Mouse (Mus musculus) C2C12 (cell line): ENCODE measurements around the gene Dbx2. TPM values are rescaled to one million over a fixed set of nuclear protein-coding genes. Genes with fewer than 3 reads are reported as not detected.

ENCODE experiments used
- H3K27me3 ChIP-seq: one replicate; pipeline ENCODE4 v1.6.1; 2011; ENCODE audit not compliant: control insufficient read depth, insufficient read depth, insufficient read length
- H3K36me3 ChIP-seq: one replicate; pipeline ENCODE4 v1.6.1; 2011; ENCODE audit not compliant: control insufficient read depth, insufficient read depth
- H3K4me3 ChIP-seq: one replicate; pipeline ENCODE4 v1.5.1; 2011; ENCODE audit warnings: mild to moderate bottlenecking, control low read depth; ENCODE audit not compliant: poor library complexity, insufficient read depth, severe bottlenecking
- H3K79me2 ChIP-seq: one replicate; pipeline ENCODE4 v1.6.1; 2011; ENCODE audit not compliant: control insufficient read depth, insufficient read depth
- H3K79me3 ChIP-seq: one replicate; pipeline ENCODE4 v1.6.1; 2011; ENCODE audit warnings: low read depth, control low read depth
- H3ac ChIP-seq: one replicate; pipeline ENCODE3; 2011; ENCODE audit warnings: low read depth; ENCODE audit not compliant: control insufficient read depth, insufficient read length
- CEBPB ChIP-seq: IDR thresholded peaks from one replicate; pipeline ENCODE4 v1.6.1; 2011; ENCODE audit warnings: low read depth, mild to moderate bottlenecking, control low read depth, moderate library complexity
- CTCF ChIP-seq: IDR thresholded peaks from one replicate; pipeline ENCODE4 v1.5.1; 2011; ENCODE audit not compliant: control insufficient read depth, insufficient read depth, insufficient read length
- FOSL1 ChIP-seq: IDR thresholded peaks from one replicate; pipeline ENCODE4 v1.8.0; 2011; ENCODE audit warnings: mild to moderate bottlenecking, low read length; ENCODE audit not compliant: poor library complexity, insufficient read depth, severe bottlenecking
- MAX ChIP-seq: IDR thresholded peaks from one replicate; pipeline ENCODE4 v1.6.1; 2011; ENCODE audit warnings: mild to moderate bottlenecking, control low read depth
- MYOD1 ChIP-seq: IDR thresholded peaks from one replicate; pipeline ENCODE4 v1.6.1; 2011; ENCODE audit warnings: low read depth; ENCODE audit not compliant: control insufficient read depth, insufficient read length
- MYOG ChIP-seq: IDR thresholded peaks from one replicate; pipeline ENCODE4 v1.6.1; 2011; ENCODE audit not compliant: control insufficient read depth, insufficient read length; ENCODE audit errors: extremely low read depth
- USF1 ChIP-seq: IDR thresholded peaks from one replicate; pipeline ENCODE4 v1.6.1; 2011; ENCODE audit warnings: low read depth, mild to moderate bottlenecking, control low read depth, moderate library complexity
- long read RNA-seq, 2 experiments: library from polyadenylated mRNA; unstranded; transcript quantifications; one replicate each; pipeline ENCODE4 v2.0.0; 2019 to 2020
- polyA plus RNA-seq: library from polyadenylated mRNA; unstranded; fragments of >200 nt; fragmentation: generic; extraction: Trizol; gene quantifications from one replicate; pipeline ENCODE4 v1.2.1, GENCODE M21; 2012; ENCODE audit warnings: missing spikeins

Gene Dbx2
- polyA plus RNA-seq: not detected
- long read RNA-seq, experiment 1: 0 reads
- long read RNA-seq, experiment 2: 0 reads

DNA sequence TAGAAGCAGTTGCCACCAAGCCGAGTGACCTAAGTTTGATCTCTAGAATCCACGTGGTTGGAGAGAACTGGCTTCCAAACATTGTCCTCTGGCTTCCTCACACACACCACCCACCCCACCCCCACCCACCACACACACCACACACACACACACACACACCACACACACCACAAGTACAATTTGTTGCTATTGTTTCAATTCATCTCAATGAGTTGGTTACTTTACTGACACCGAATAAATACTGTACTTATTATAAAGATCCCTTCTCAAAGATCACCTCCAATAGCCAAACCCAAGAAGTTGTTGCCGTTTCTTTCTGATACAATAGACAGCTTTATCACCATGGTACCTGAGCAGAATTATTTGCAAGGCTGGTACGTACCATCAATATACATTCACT, at the start of gene Dbx2:
Gene Dbx2 (minus strand): TSS at position 101 of the 400 bp plus-strand sequence.
- no peaks in the 10 kb centered on the region for H3K36me3 ChIP-seq
- H3K79me3 ChIP-seq: no peaks in the 10 kb centered on the region
- no peak within 1 kb of the TSS for H3ac ChIP-seq
- H3K79me2 ChIP-seq: no peaks in the 10 kb centered on the region
- TF ChIP-seq MAX (no peak), MYOG (no peak), CTCF (no peak), USF1 (no peak), MYOD1 (no peak), CEBPB (no peak), FOSL1 (no peak)
- peaks cover 38% of the 10 kb centered on the region for H3K27me3 ChIP-seq
- H3K4me3 ChIP-seq: no peak within 1 kb of the TSS

DNA sequence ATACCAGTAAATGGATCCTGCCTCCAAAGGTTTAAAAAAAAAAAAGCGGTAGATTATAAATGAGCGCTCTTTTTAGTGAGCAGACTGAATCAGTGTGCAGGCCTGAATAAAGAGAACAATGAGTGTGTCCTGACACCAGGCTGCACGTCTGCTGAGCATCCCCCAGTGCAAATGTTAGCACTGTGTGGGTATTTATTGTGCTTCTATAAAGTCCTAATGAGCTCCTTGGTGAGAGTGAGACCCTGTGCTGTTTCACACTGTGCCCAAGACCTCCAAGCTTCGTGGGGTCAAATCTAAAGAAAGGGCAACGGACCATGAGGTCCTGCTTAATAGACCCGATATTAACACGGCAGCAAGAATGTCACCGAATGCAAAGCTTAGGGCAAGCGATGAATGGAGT, 46.4 kb upstream of the Dbx2 start:
- TF ChIP-seq CEBPB: no peak
- TF ChIP-seq MYOG: no peak
- TF ChIP-seq MAX: no peak
- no peak for TF ChIP-seq FOSL1
- no peak for TF ChIP-seq CTCF
- no peak for TF ChIP-seq MYOD1
- no peak for TF ChIP-seq USF1
- Histone ChIP-seq H3K36me3 (no peaks in the 10 kb centered on the region), H3K79me2 (no peaks in the 10 kb centered on the region), H3K4me3 (no peak overlapping the region), H3K27me3 (peaks cover 39% of the 10 kb centered on the region), H3ac (no peak overlapping the region), H3K79me3 (no peaks in the 10 kb centered on the region)

DNA sequence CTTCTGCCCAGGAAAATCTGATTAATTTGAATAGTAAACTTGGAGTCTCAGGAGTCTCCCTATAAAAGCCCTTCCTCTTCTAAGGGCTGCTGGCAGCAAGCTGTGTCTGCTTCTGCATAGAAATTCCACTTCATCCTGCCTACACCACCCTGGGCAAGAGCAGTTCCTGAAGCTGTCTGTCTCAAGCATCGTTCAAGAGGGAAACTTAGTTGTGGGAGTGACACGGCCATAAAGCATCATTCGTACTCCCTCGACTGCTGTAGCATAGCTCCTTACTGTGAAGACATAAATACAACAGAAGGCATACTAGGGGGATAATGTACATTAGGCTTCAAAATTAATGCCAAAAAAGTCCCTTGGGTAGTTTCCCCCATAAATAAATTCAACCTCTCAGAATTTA, 45.8 kb upstream of the Dbx2 start:
- Histone ChIP-seq H3K79me2 (no peaks in the 10 kb centered on the region), H3K36me3 (no peaks in the 10 kb centered on the region), H3K27me3 (peaks cover 39% of the 10 kb centered on the region), H3K79me3 (no peaks in the 10 kb centered on the region), H3ac (no peak overlapping the region), H3K4me3 (no peak overlapping the region)
- TF ChIP-seq MAX: no peak
- no peak for TF ChIP-seq CEBPB
- no peak for TF ChIP-seq MYOD1
- TF ChIP-seq FOSL1: no peak
- no peak for TF ChIP-seq CTCF

DNA sequence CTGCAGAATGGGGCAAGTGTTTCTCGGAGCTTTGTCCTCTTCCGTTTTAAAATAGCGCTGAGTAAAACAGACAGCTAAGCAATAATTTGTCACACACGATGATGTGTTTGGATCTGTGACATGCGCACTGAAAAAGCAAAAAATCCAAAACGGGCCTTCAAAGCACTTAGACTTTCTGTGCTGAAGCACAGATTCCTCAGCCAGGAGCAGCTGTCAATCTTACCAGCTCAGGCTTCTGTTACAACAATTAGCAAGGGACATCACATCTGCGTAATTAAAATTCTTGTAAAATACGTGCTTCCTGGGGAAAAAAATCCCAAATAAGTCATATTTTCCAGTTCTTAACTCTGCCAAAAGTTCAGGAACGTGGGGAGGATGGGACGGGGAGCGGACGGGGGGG, 43.6 kb upstream of the Dbx2 start:
- no peaks in the 10 kb centered on the region for H3K79me2 ChIP-seq
- H3K79me3 ChIP-seq: no peaks in the 10 kb centered on the region
- no peak overlapping the region for H3ac ChIP-seq
- no peaks in the 10 kb centered on the region for H3K36me3 ChIP-seq
- no peak overlapping the region for H3K4me3 ChIP-seq
- H3K27me3 ChIP-seq: peaks cover 49% of the 10 kb centered on the region
- no peak for TF ChIP-seq CTCF
- TF ChIP-seq USF1: no peak
- no peak for TF ChIP-seq MAX
- no peak for TF ChIP-seq CEBPB
- no peak for TF ChIP-seq MYOG

DNA sequence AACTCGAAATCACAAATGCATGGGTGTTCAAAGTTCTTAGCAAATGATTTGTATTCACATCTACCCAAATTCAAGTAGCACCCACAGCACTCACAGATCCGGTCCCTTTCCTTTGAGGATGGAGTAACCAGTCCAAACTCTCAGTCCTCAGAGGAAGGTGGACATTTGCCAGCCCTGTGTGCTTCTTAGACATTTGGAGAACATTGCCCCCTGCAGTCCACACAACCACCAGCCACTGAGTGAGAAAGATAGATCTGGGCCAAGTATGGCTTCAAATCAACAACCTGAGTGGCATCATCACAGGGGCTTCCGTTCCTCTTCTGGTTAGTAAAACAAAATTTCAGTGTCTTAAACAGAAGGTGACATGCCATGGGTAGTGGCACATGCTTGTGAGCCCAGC, 38.0 kb upstream of the Dbx2 start:
- H3ac ChIP-seq: no peak overlapping the region
- no peak overlapping the region for H3K4me3 ChIP-seq
- TF ChIP-seq CEBPB (no peak), MYOD1 (no peak), MAX (no peak), USF1 (no peak), FOSL1 (no peak), CTCF (no peak), MYOG (no peak)
- no peaks in the 10 kb centered on the region for H3K36me3 ChIP-seq
- no peaks in the 10 kb centered on the region for H3K79me3 ChIP-seq
- H3K79me2 ChIP-seq: no peaks in the 10 kb centered on the region
- H3K27me3 ChIP-seq: peaks cover 27% of the 10 kb centered on the region

DNA sequence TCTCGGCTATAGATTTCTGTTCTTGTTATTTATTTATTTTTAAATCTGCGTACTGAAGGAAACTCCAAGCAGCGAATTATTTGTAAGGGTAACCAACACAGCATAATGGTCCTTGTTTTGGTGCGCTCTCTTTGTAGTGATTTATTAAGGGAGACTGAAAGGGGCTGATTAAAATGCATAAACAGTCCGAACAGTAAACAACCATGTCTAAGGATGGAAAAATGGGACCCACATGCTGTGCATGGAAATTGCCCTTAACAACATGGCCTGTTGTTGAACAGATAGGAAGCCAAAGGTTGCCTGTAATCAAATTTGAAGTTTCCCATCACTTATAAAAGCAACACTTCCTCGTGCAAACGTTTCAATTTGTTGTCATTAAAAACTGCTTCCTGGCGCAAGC, 35.8 kb upstream of the Dbx2 start:
- Histone ChIP-seq H3ac (no peak overlapping the region), H3K79me3 (no peaks in the 10 kb centered on the region), H3K4me3 (no peak overlapping the region), H3K27me3 (peaks cover 25% of the 10 kb centered on the region), H3K79me2 (no peaks in the 10 kb centered on the region), H3K36me3 (no peaks in the 10 kb centered on the region)
- TF ChIP-seq MAX (no peak), MYOG (no peak), FOSL1 (no peak), CEBPB (no peak), MYOD1 (no peak), USF1 (no peak), CTCF (no peak)
